Mouse (Mus musculus): ENCODE data around the gene Arhgef25. TPM values are rescaled to one million over a fixed set of nuclear protein-coding genes. Genes with fewer than 3 reads are reported as not detected.

Gene Arhgef25
- polyA plus RNA-seq, 1 experiment = not detected

GRCm38 (mm10) chr10:127225732-127226131, 35.8 kb upstream of the Arhgef25 start:
- TF ChIP-seq CTCF (IDR thresholded peaks at IDR 0.05; ENCODE audit: insufficient read depth, low read depth, low read length) = no peak
- no peak for TF ChIP-seq POLR2A (IDR thresholded peaks at IDR 0.05; ENCODE audit: insufficient read depth, low read depth, low read length)
- H3K27ac ChIP-seq (ENCODE audit: insufficient read depth, low read depth, low read length) = no peak overlapping the region
- 38% methylated on average over 10 of the region's 10 CpGs for WGBS

GRCm38 (mm10) chr10:127225213-127225612, 35.3 kb upstream of the Arhgef25 start:
- TF ChIP-seq POLR2A (IDR thresholded peaks at IDR 0.05; ENCODE audit: insufficient read depth, low read depth, low read length) (no peak), CTCF (IDR thresholded peaks at IDR 0.05; ENCODE audit: insufficient read depth, low read depth, low read length) (no peak)
- Histone ChIP-seq H3K4me3 (ENCODE audit: insufficient read depth, low read depth, low read length) (no peak overlapping the region), H3K4me1 (ENCODE audit: control insufficient read depth, insufficient read depth, low read length) (peaks cover 7% of the 10 kb centered on the region), H3K27ac (ENCODE audit: insufficient read depth, low read depth, low read length) (no peak overlapping the region)
- 57% methylated on average over 6 of the region's 6 CpGs for WGBS

More at GRCm38 (mm10) chr10:127225732-127226131, 35.8 kb upstream of the Arhgef25 start:
- Histone ChIP-seq H3K4me3 (ENCODE audit: insufficient read depth, low read depth, low read length) (no peak overlapping the region), H3K4me1 (ENCODE audit: control insufficient read depth, insufficient read depth, low read length) (peaks cover 7% of the 10 kb centered on the region)

GRCm38 (mm10) chr10:127218339-127218738, 28.5 kb upstream of the Arhgef25 start:
- Histone ChIP-seq H3K4me1 (ENCODE audit: control insufficient read depth, insufficient read depth, low read length) (no peaks in the 10 kb centered on the region), H3K4me3 (ENCODE audit: insufficient read depth, low read depth, low read length) (no peak overlapping the region), H3K27ac (ENCODE audit: insufficient read depth, low read depth, low read length) (no peak overlapping the region)
- 93% methylated on average over 2 of the region's 2 CpGs for WGBS
- TF ChIP-seq CTCF (IDR thresholded peaks at IDR 0.05; ENCODE audit: insufficient read depth, low read depth, low read length) (no peak), POLR2A (IDR thresholded peaks at IDR 0.05; ENCODE audit: insufficient read depth, low read depth, low read length) (no peak)

GRCm38 (mm10) chr10:127217177-127217576, 27.3 kb upstream of the Arhgef25 start:
- Histone ChIP-seq H3K4me1 (ENCODE audit: control insufficient read depth, insufficient read depth, low read length) (no peaks in the 10 kb centered on the region), H3K4me3 (ENCODE audit: insufficient read depth, low read depth, low read length) (no peak overlapping the region), H3K27ac (ENCODE audit: insufficient read depth, low read depth, low read length) (no peak overlapping the region)
- TF ChIP-seq POLR2A (IDR thresholded peaks at IDR 0.05; ENCODE audit: insufficient read depth, low read depth, low read length) = no peak
- no peak for TF ChIP-seq CTCF (IDR thresholded peaks at IDR 0.05; ENCODE audit: insufficient read depth, low read depth, low read length)

- TF ChIP-seq POLR2A (IDR thresholded peaks at IDR 0.05; ENCODE audit: insufficient read depth, low read depth, low read length) (no peak), CTCF (IDR thresholded peaks at IDR 0.05; ENCODE audit: insufficient read depth, low read depth, low read length) (no peak)
- Histone ChIP-seq H3K4me1 (ENCODE audit: control insufficient read depth, insufficient read depth, low read length) (0 out of 2 replicates have a peak, but pooled peaks cover 2% of the 10 kb centered on the region), H3K27ac (ENCODE audit: insufficient read depth, low read depth, low read length) (no peak overlapping the region), H3K4me3 (ENCODE audit: insufficient read depth, low read depth, low read length) (no peak overlapping the region)
- 98% methylated on average over 11 of the region's 11 CpGs for WGBS
Observed at GRCm38 (mm10) chr10:127216456-127216855, 26.6 kb upstream of the Arhgef25 start.

- Histone ChIP-seq H3K4me3 (ENCODE audit: insufficient read depth, low read depth, low read length) (no peak overlapping the region), H3K27ac (ENCODE audit: insufficient read depth, low read depth, low read length) (no peak overlapping the region), H3K4me1 (ENCODE audit: control insufficient read depth, insufficient read depth, low read length) (peaks cover 10% of the 10 kb centered on the region)
- TF ChIP-seq CTCF (IDR thresholded peaks at IDR 0.05; ENCODE audit: insufficient read depth, low read depth, low read length) = no peak
- 59% methylated on average over 1 of the region's 1 CpGs for WGBS
Observed at GRCm38 (mm10) chr10:127214422-127214803, 24.5 kb upstream of the Arhgef25 start.

GRCm38 (mm10) chr10:127213704-127214421, 24.0 kb upstream of the Arhgef25 start:
- no peak overlapping the region for H3K27ac ChIP-seq (ENCODE audit: insufficient read depth, low read depth, low read length)
- TF ChIP-seq CTCF (IDR thresholded peaks at IDR 0.05; ENCODE audit: insufficient read depth, low read depth, low read length) (no peak), POLR2A (IDR thresholded peaks at IDR 0.05; ENCODE audit: insufficient read depth, low read depth, low read length) (no peak)
- H3K4me1 ChIP-seq (ENCODE audit: control insufficient read depth, insufficient read depth, low read length) = peaks cover 14% of the 10 kb centered on the region
- H3K4me3 ChIP-seq (ENCODE audit: insufficient read depth, low read depth, low read length) = no peak overlapping the region
- WGBS = 81% methylated on average over 13 of the region's 13 CpGs

- H3K27ac ChIP-seq (ENCODE audit: insufficient read depth, low read depth, low read length) = no peak overlapping the region
- WGBS = 90% methylated on average over 8 of the region's 8 CpGs
Observed at GRCm38 (mm10) chr10:127213272-127213671, 23.4 kb upstream of the Arhgef25 start.

GRCm38 (mm10) chr10:127211414-127211854, 21.6 kb upstream of the Arhgef25 start, which contains the start of gene Pip4k2c:
Pip4k2c (minus strand) TSS chr10:127211585.
- Histone ChIP-seq H3K4me3 (ENCODE audit: insufficient read depth, low read depth, low read length) (peak within 1 kb of the TSS; percentile 80), H3K27ac (ENCODE audit: insufficient read depth, low read depth, low read length) (peak within 1 kb of the TSS; percentile 91), H3K4me1 (ENCODE audit: control insufficient read depth, insufficient read depth, low read length) (peaks cover 22% of the 10 kb centered on the region)
- under 1% methylated on average over 47 of the region's 47 CpGs for WGBS
- TF ChIP-seq CTCF (IDR thresholded peaks at IDR 0.05; ENCODE audit: insufficient read depth, low read depth, low read length) (no peak), POLR2A (IDR thresholded peaks at IDR 0.05; ENCODE audit: insufficient read depth, low read depth, low read length) (peak; percentile 61; the same call in 1 of the 2 replicates)

More at GRCm38 (mm10) chr10:127213272-127213671, 23.4 kb upstream of the Arhgef25 start:
- H3K4me3 ChIP-seq (ENCODE audit: insufficient read depth, low read depth, low read length) = no peak overlapping the region
- peaks cover 19% of the 10 kb centered on the region for H3K4me1 ChIP-seq (ENCODE audit: control insufficient read depth, insufficient read depth, low read length)
- TF ChIP-seq POLR2A (IDR thresholded peaks at IDR 0.05; ENCODE audit: insufficient read depth, low read depth, low read length) = no peak
- TF ChIP-seq CTCF (IDR thresholded peaks at IDR 0.05; ENCODE audit: insufficient read depth, low read depth, low read length) = no peak

Measured in olfactory bulb, adult 2 months (tissue).